Mouse (Mus musculus): ENCODE results near the gene Vmn1r157. TPM values are rescaled to one million over a fixed set of nuclear protein-coding genes. Genes with fewer than 3 reads are reported as not detected.
"Not testable (repeated sequence)": the region's sequence is repeated elsewhere in the genome, so short reads cannot be mapped to it uniquely, and the experiment has no call there.

Gene Vmn1r157
- total RNA-seq (2021): not detected

DNA sequence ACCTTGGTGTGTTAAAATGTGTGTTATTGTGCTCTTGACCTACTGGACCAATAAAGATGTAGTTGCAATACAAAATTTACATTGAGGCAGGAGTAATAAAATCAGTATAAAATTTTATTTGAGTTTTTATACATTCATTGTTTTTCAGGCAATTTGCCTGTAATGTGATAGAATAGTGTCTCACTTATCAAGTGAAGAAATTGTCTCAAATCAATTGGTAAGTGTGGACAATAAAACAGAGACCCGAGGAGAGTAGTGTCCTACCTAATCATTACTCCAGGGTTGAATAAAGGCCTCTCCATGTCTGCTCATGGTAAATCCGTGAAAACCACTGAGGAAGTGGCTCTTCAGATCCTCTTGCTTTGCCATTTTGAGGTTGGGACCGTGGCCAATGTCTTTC, at the start of gene Vmn1r157:
Vmn1r157 (plus strand) TSS at position 301 of the 400 bp plus-strand sequence.
- intact Hi-C loops (cut with DNase I); DNase-seq: not testable (repeated sequence)

DNA sequence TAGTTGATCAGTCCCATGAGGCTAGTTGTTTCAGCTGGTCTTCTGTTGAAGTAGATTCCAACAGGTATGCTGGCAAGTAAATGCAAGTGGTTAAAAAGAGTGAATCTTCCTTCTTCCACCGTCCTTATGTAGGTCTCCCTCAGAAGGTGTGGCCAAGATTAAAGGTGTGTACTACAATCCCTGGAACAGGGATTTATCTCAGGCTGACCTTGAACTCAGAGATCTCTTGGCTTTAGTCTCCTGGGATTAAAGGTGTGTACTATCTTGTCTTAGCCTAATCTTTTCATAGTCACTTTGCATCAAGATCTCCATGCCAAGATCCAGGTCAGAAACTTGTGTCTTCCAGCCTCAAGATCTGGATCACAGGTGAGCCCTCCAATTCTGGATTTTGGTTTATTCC, 41.9 kb upstream of the Vmn1r157 start, which contains the start of gene Gm4567:
Gm4567 (minus strand) TSS at position 101 of the 400 bp plus-strand sequence.
- DNase-seq; intact Hi-C loops (cut with DNase I): not testable (repeated sequence)

- DNase-seq; intact Hi-C loops (cut with DNase I): not testable (repeated sequence)
Observed at GRCm38 (mm10) chr7:22775981-22776380, 14.5 kb downstream of the Vmn1r157 start.

DNA sequence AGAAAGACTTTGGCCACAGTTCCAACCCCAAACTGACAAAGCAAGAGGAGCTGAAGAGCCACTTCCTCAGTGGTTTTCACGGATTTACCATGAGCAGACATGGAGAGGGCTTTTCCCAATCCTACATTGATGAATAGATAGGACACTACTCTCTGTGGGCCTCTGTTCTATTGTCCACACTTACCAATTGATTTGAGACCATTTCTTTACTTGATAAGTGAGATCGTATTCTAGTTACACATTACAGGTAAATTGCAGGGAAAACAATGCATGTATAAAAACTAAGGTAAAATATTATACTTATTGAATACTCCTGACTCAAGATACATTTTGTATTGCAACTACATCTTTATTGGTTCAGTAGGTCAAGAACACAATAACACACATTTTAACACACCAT, 29.2 kb downstream of the Vmn1r157 start, which contains the start of gene Vmn1r158:
Vmn1r158 (minus strand) TSS at position 101 of the 400 bp plus-strand sequence.
- DNase-seq; intact Hi-C loops (cut with DNase I): not testable (repeated sequence)

Other genes starting within 250 kb of the Vmn1r157 start
- gene Vmn1r152, start 238.7 kb upstream of the Vmn1r157 start, total RNA-seq (2021): not detected
- gene Gm8677, start 226.8 kb upstream of the Vmn1r157 start, total RNA-seq (2021): not detected
- gene Gm4201, start 196.4 kb upstream of the Vmn1r157 start, total RNA-seq (2021): not detected
- not detected for gene Gm4565, start 173.6 kb upstream of the Vmn1r157 start, total RNA-seq (2021)
- not detected for gene Vmn1r155, start 103.7 kb upstream of the Vmn1r157 start, total RNA-seq (2021)
- not detected for gene Gm8693, start 69.4 kb upstream of the Vmn1r157 start, total RNA-seq (2021)
- gene Gm4567, start 42.0 kb upstream of the Vmn1r157 start, total RNA-seq (2021): not detected
- not detected for gene Vmn1r158, start 29.1 kb downstream of the Vmn1r157 start, total RNA-seq (2021)
- gene Vmn1r159, start 81.9 kb downstream of the Vmn1r157 start, total RNA-seq (2021): not detected
- not detected for gene Vmn1r160, start 109.5 kb downstream of the Vmn1r157 start, total RNA-seq (2021)
- not detected for gene Gm4214, start 223.0 kb downstream of the Vmn1r157 start, total RNA-seq (2021)

Measured in heart, postnatal 36 days (tissue).